Mouse (Mus musculus) kidney, adult 2 months (tissue): ENCODE measurements around the gene Lrmda. TPM values are rescaled to one million over a fixed set of nuclear protein-coding genes. Genes with fewer than 3 reads are reported as not detected.
A peak's percentile ranks its signal among the peaks of the same experiment; 100 is the strongest.

ENCODE experiments used
- DNase-seq: peaks from one replicate; pipeline ENCODE4 v3.0.0; 2021
- H3K27ac ChIP-seq: fragments of 200-500 bp; 2 replicates; pipeline ENCODE4 v1.5.1; 2012; ENCODE audit warnings: low read depth, low read length, control low read depth, inconsistent platforms; ENCODE audit not compliant: insufficient read depth
- H3K27me3 ChIP-seq: fragments of 200-500 bp; replicated peaks from 2 replicates; pipeline ENCODE4 v1.6.1; 2012; ENCODE audit warnings: mild to moderate bottlenecking, moderate library complexity, low read length, inconsistent platforms; ENCODE audit not compliant: control insufficient read depth, insufficient read depth
- H3K36me3 ChIP-seq: fragments of 200-500 bp; 2 replicates; pipeline ENCODE4 v1.6.1; 2012; ENCODE audit warnings: mild to moderate bottlenecking, moderate library complexity, low read length, inconsistent platforms; ENCODE audit not compliant: control insufficient read depth, insufficient read depth
- H3K4me1 ChIP-seq: fragments of 200-500 bp; 2 replicates; pipeline ENCODE4 v1.6.1; 2011; ENCODE audit warnings: low read length; ENCODE audit not compliant: control insufficient read depth, insufficient read depth
- H3K4me3 ChIP-seq: fragments of 200-500 bp; 2 replicates; pipeline ENCODE4 v1.5.1; 2011; ENCODE audit warnings: mild to moderate bottlenecking, low read depth, low read length, control low read depth; ENCODE audit not compliant: insufficient read depth
- CTCF ChIP-seq: fragments of 200-500 bp; conservative IDR thresholded peaks from 2 replicates; pipeline ENCODE4 v1.5.1; 2011; ENCODE audit warnings: low read depth, mild to moderate bottlenecking, control low read depth, low read length, moderate library complexity, mixed read lengths; ENCODE audit not compliant: insufficient read depth, insufficient read length
- POLR2A ChIP-seq: fragments of 200-500 bp; IDR thresholded peaks from one replicate; pipeline ENCODE4 v1.6.1; 2011; ENCODE audit warnings: low read depth, low read length, control low read depth
- WGBS: fragments of 180-500 bp; shearing (Covaris S2); methylation state at CpG from one replicate; pipeline ENCODE4 v1.1.7; 2018; 5-methylcytosine and 5-hydroxymethylcytosine counted together
- polyA plus RNA-seq: library from polyadenylated mRNA; depleted of rRNA; stranded (reverse); fragments of >200 nt; gene quantifications from 2 replicates; pipeline ENCODE4 v1.2.3, GENCODE M21; 2012

Lrmda gene
- polyA plus RNA-seq, 1 experiment: 3.3 TPM

DNA sequence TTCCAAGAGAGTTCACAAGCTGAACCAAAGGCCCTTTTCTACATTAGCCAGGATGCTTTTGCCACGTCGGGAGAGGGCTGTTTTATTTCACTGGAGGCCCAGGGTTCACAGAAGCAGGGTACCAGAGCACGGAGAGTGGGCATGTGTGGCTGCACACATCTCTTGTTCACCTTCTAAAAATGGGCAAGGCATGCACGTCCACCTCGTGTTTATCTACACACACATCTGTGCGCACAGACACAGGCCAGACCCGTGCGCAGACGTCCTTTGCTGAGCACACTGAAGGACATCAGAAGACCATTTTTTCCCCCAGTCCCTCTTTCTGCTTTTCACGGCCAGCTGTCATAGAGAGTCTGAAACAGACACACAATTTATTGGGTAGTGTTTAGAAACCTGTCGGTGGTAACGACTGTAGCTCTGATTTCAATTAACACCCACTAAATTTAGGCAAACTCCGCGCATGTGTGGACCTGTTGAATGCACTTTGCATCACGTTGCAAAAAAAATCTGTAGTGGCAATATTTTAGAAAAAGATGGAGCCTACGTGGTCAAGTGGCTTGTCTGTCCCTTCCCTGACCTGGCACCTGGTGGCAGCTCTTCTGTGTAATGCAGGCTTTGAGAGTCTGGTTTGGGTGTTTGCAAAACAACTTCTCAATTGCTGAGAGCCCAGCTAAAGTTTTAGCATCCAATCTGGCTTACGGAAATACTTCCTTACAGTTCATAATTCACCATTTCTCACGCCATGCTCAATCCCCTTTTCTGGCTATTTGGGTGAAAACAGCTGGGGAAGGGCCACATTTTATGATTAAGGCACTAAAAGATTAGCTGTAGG is 28.8 kb downstream of the Lrmda start:
- WGBS: 84% methylated on average over 18 of the region's 18 CpGs
- no peaks in the 10 kb centered on the region for H3K36me3 ChIP-seq
- H3K4me3 ChIP-seq: no peak overlapping the region
- no peak overlapping the region for H3K27ac ChIP-seq
- TF ChIP-seq POLR2A (no peak), CTCF (no peak)
- no peaks in the 10 kb centered on the region for H3K4me1 ChIP-seq
- H3K27me3 ChIP-seq: no peaks in the 10 kb centered on the region
- DNase-seq: no peak

DNA sequence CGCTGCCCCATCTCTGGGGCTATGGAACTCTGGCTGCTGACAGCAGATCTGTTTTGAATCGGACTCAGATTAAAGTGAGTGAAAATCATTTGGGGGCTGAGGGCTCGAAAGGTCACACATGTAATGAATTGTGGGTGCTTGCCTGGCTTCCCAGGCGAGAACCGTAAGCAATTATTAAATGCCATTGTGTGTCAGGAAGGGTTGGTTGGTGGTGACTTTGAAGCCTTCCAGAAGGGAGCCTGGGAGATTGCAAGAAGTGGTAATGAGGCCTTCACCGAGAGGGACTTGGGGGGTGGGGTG is 29.3 kb downstream of the Lrmda start:
- 93% methylated on average over 6 of the region's 6 CpGs for whole genome bisulfite sequencing
- no peak for DNase-seq
- no peaks in the 10 kb centered on the region for H3K4me1 ChIP-seq
- no peaks in the 10 kb centered on the region for H3K36me3 ChIP-seq
- H3K27ac ChIP-seq: no peak overlapping the region
- TF ChIP-seq POLR2A (no peak), CTCF (no peak)
- H3K27me3 ChIP-seq: no peaks in the 10 kb centered on the region
- H3K4me3 ChIP-seq: no peak overlapping the region

DNA sequence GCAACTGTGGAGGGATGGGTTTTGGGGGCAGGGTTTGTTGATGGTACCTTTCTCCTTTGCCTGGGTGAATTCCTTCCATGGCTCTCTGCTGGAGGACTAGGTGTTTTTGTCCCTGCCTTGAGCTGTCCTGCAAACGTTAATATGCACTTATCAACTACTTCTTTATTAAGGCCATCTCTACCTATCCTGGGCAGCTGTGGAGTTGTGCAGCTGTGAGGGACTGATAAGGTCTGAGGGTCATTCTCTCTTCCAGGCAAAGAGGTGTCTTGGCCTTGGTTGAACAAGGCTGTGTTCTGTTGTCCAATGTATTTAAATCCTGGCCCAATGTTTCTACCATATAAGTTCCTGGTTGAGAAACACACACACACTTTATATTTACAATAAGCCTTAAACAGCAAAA is 29.8 kb downstream of the Lrmda start:
- no peak for DNase-seq
- H3K4me1 ChIP-seq: no peaks in the 10 kb centered on the region
- 82% methylated on average over 1 of the region's 1 CpGs for WGBS
- H3K36me3 ChIP-seq: no peaks in the 10 kb centered on the region
- no peak overlapping the region for H3K4me3 ChIP-seq
- no peaks in the 10 kb centered on the region for H3K27me3 ChIP-seq
- no peak for TF ChIP-seq CTCF
- TF ChIP-seq POLR2A: no peak
- no peak overlapping the region for H3K27ac ChIP-seq

DNA sequence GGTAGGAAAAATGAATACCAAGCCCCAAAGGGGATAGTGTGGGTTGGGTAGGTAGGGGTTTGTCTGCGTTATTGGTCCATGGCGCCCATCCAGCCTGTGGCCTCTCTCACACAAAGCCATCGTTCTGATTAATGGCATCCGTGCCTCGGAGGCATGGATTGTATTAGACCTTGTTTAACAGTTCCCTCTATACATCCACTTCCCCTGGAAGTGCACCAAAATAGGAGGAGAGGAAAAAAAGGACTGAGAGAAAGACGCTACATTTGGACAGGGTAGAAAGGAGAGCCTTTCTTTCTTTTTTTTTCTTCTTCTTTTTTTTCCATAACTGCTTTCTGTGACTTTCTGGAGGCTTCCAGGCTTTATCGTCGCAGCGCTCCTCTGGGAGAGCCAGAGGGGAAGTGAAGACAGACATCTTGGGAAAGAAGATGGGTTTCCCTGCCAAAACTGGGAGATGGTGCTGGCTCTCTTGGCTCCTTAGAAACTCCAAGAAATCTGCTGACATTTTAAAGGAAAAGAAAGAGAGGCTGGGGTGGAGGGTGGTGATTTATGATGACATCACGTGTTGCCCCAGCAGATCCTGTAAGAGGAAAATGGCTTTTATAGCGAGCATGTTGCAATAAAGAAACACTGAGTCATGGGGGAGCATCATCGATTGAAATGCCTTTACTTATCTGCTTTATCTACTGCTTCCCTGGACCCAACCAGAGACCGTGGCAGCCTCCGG is 32.6 kb downstream of the Lrmda start:
- no peak for TF ChIP-seq POLR2A
- no peak for TF ChIP-seq CTCF
- Histone ChIP-seq H3K27ac (no peak overlapping the region), H3K36me3 (no peaks in the 10 kb centered on the region), H3K4me1 (no peaks in the 10 kb centered on the region), H3K27me3 (no peaks in the 10 kb centered on the region), H3K4me3 (no peak overlapping the region)
- WGBS: 59% methylated on average over 14 of the region's 14 CpGs
- DNase-seq: peak; percentile 59

DNA sequence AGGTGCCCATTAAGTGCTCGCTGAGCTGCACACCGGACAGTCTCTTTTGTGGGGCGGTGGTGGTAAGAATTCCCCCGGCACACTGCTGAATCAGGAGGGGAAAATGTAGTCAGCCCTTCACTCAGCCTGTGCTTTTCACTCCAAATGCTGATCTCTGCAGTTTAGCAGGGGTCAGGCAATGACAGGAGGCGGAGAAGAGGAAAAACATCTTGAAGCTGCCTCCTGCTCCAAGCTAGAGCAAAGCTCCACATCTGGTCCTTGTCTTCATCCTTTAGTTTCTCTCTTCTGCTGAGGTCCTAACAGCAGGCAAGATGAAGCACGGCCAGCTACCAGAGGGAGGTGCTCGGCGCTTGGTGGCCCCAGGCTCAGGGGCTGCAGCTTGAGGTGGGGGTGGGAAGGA is 36.1 kb downstream of the Lrmda start:
- WGBS: 56% methylated on average over 8 of the region's 8 CpGs
- Histone ChIP-seq H3K4me1 (no peaks in the 10 kb centered on the region), H3K27ac (no peak overlapping the region), H3K4me3 (no peak overlapping the region), H3K36me3 (no peaks in the 10 kb centered on the region), H3K27me3 (no peaks in the 10 kb centered on the region)
- TF ChIP-seq CTCF (no peak), POLR2A (no peak)
- DNase-seq: peak; percentile 48

DNA sequence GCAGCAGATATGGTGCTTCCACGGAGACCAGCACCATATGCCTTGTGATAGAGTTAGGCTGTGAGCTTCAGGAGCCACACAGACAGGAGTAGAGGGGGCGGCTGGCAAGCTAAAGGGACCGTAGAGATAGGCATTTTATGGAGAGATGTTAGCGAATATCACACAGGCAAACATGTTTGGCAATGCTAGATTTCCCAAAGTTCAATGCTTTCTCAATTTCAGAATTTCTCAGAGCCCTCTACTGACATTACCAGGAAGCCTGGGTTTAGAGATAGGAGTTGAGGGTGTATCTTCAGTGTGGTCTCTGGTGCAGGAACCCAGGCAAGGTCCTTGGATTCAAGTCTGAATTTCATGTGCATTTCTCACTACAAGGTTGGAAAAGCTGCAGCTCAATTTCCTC is 36.7 kb downstream of the Lrmda start:
- DNase-seq: no peak
- TF ChIP-seq POLR2A: no peak
- TF ChIP-seq CTCF: no peak
- H3K4me3 ChIP-seq: no peak overlapping the region
- H3K27ac ChIP-seq: no peak overlapping the region
- no peaks in the 10 kb centered on the region for H3K27me3 ChIP-seq
- H3K36me3 ChIP-seq: no peaks in the 10 kb centered on the region
- H3K4me1 ChIP-seq: no peaks in the 10 kb centered on the region
- WGBS: 94% methylated on average over 4 of the region's 4 CpGs

DNA sequence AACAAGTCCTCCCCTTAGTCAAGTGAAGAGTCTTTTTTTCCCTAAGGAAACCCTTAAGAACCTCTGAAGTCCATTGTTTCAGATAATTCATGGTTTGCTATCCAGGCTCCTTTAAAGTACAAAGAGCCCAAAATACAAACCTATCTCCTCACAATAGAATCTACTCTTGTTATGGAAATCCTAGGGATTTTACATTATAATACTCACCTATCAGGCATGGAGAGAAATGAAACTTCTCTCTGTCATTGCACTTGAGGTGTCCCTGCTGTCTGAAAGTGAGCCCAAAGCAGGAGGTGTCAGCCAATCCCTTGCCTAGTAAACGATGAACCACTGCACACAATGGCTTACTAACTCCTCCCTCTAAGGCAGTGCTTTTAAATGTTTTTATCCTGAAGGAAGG is 39.2 kb downstream of the Lrmda start:
- no peak for DNase-seq
- Histone ChIP-seq H3K27ac (no peak overlapping the region), H3K4me1 (no peaks in the 10 kb centered on the region), H3K36me3 (no peaks in the 10 kb centered on the region), H3K4me3 (no peak overlapping the region), H3K27me3 (no peaks in the 10 kb centered on the region)
- WGBS: 42% methylated on average over 1 of the region's 1 CpGs
- TF ChIP-seq POLR2A (no peak), CTCF (no peak)
